Mouse (Mus musculus) erythroid progenitor cell, adult 5-6 weeks (primary cell): ENCODE measurements around the gene Thoc7. TPM values are rescaled to one million over a fixed set of nuclear protein-coding genes. Genes with fewer than 3 reads are reported as not detected.
"Not testable (repeated sequence)": the region's sequence is repeated elsewhere in the genome, so short reads cannot be mapped to it uniquely, and the experiment has no call there.

Experiments used
- ATAC-seq: replicated peaks from 2 replicates; pipeline ENCODE4 v1.8.0; 2016; ENCODE audit warnings: moderate number of reproducible peaks, mild to moderate bottlenecking, moderate TSS enrichment, inconsistent platforms; ENCODE audit not compliant: poor library complexity, low FRiP score, severe bottlenecking
- total RNA-seq, 2 experiments: library from RNA; stranded (forward) in 1 of 2; stranded (reverse) in 1 of 2; fragments of 150-400 nt in 1 of 2; fragments of 186-747, 209-891 nt in 1 of 2; gene quantifications; 2 replicates each; pipeline versions ENCODE4 v1.2.3 to v1.2.4; 2015 to 2017; ENCODE audit warnings: low replicate concordance in 2 of 2

The Thoc7 gene
- total RNA-seq (2015; ENCODE audit: low replicate concordance) (139 and 171 TPM in 2 replicates), total RNA-seq (2017; ENCODE audit: low replicate concordance) (116 and 149 TPM in 2 replicates)

GRCm38 (mm10) chr14:13961401-13962112, at the start of gene Thoc7, which contains the start of gene Atxn7:
Gene Thoc7 (minus strand): TSS chr14:13961852.
Gene Atxn7 (plus strand): TSS chr14:13961440.
- ATAC-seq: peak; percentile 31

GRCm38 (mm10) chr14:14009712-14010111, 48.1 kb upstream of the Thoc7 start:
- no peak for ATAC-seq

GRCm38 (mm10) chr14:14002771-14003170, 41.1 kb upstream of the Thoc7 start:
- no peak for ATAC-seq

- ATAC-seq: no peak
These were observed 33.8 kb upstream of the Thoc7 start for GRCm38 (mm10) chr14:13995206-13996097.

- ATAC-seq: no peak
These were observed 29.1 kb upstream of the Thoc7 start for GRCm38 (mm10) chr14:13990741-13991140.

- no peak for ATAC-seq
These were observed 26.7 kb upstream of the Thoc7 start for GRCm38 (mm10) chr14:13988397-13988796.

GRCm38 (mm10) chr14:13982174-13982573, 20.5 kb upstream of the Thoc7 start:
- no peak for ATAC-seq

GRCm38 (mm10) chr14:13981286-13981685, 19.6 kb upstream of the Thoc7 start:
- no peak for ATAC-seq

- no peak for ATAC-seq
These were observed 15.8 kb upstream of the Thoc7 start for GRCm38 (mm10) chr14:13977498-13977897.

GRCm38 (mm10) chr14:13971644-13972234, 10.1 kb upstream of the Thoc7 start:
- no peak for ATAC-seq

- ATAC-seq: no peak
These were observed 8.9 kb upstream of the Thoc7 start for GRCm38 (mm10) chr14:13970513-13970912.

GRCm38 (mm10) chr14:13968476-13968875, 6.8 kb upstream of the Thoc7 start:
- no peak for ATAC-seq

- ATAC-seq: no peak
These were observed 6.0 kb upstream of the Thoc7 start for GRCm38 (mm10) chr14:13967607-13968006.

GRCm38 (mm10) chr14:13963527-13963926, 1.9 kb upstream of the Thoc7 start:
- ATAC-seq: no peak

GRCm38 (mm10) chr14:13962476-13962875, 824 bp upstream of the Thoc7 start:
- no peak for ATAC-seq

- ATAC-seq: peak; percentile 62
These were observed 948 bp downstream of the Thoc7 start for GRCm38 (mm10) chr14:13960482-13961325.

- peak; percentile 67 for ATAC-seq
These were observed 1.6 kb downstream of the Thoc7 start for GRCm38 (mm10) chr14:13960079-13960478.

- ATAC-seq: not testable (repeated sequence)
These were observed 9.5 kb downstream of the Thoc7 start for GRCm38 (mm10) chr14:13952151-13952550.

GRCm38 (mm10) chr14:13950401-13950800, 11.3 kb downstream of the Thoc7 start:
- ATAC-seq: 0 out of 2 replicates have a peak, but pooled peaks have one; percentile 54
